Mouse (Mus musculus) erythroblast, embryonic 14.5 days (primary cell): Measurements from ENCODE around the gene Vmn2r84. TPM values are rescaled to one million over a fixed set of nuclear protein-coding genes. Genes with fewer than 3 reads are reported as not detected.

Experiments used
- H3K27me3 ChIP-seq: 2 replicates; pipeline ENCODE4 v1.6.1; 2012; ENCODE audit warnings: inconsistent platforms; ENCODE audit not compliant: control insufficient read depth
- H3K36me3 ChIP-seq: 2 replicates; pipeline ENCODE4 v1.6.1; 2012; ENCODE audit warnings: mild to moderate bottlenecking, inconsistent platforms; ENCODE audit not compliant: control insufficient read depth
- H3K4me1 ChIP-seq: 2 replicates; pipeline ENCODE4 v1.6.1; 2012; ENCODE audit warnings: inconsistent platforms; ENCODE audit not compliant: control insufficient read depth
- H3K4me3 ChIP-seq: replicated peaks from 2 replicates; pipeline ENCODE3; 2012; ENCODE audit warnings: moderate library complexity, mild to moderate bottlenecking, inconsistent platforms
- H3K9me3 ChIP-seq: 2 replicates; pipeline ENCODE4 v1.6.1; 2012; ENCODE audit warnings: low read length, inconsistent platforms, mixed read lengths; ENCODE audit not compliant: control insufficient read depth
- GATA1 ChIP-seq: IDR thresholded peaks from 2 replicates; pipeline ENCODE4 v1.6.1; 2012; ENCODE audit warnings: low read length, inconsistent platforms, mixed read lengths
- TAL1 ChIP-seq: IDR thresholded peaks from 3 replicates; pipeline ENCODE4 v1.6.1; 2012; ENCODE audit warnings: low read length, inconsistent platforms, mixed read lengths
- polyA plus RNA-seq: library from polyadenylated mRNA; stranded (reverse); fragments of >175 nt; gene quantifications from 2 replicates; pipeline ENCODE4 v1.2.3, GENCODE M21; 2012

Gene Vmn2r84
- polyA plus RNA-seq, 1 experiment: not detected

DNA sequence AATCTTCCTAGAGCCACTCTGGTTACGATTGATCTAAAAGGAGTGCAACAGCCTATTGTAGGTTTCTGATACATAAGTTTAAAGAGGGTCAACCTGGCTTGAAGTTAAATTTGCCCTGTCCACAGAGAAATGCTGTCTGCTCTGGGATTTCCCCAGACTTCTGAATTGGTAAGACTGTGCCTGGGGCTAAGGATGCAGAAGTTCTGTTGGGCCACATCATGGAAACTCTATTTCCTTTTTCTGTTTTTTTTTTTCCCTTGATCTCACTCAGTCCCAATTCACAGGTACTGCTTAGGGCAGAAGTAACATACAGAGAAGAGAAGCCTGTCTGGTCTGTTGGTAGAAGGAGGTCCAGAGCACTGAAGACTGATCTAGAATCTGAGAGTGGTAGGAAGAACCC lies 63.4 kb downstream of the Vmn2r84 start:
- H3K36me3 ChIP-seq: no peaks in the 10 kb centered on the region
- no peaks in the 10 kb centered on the region for H3K9me3 ChIP-seq
- H3K27me3 ChIP-seq: no peaks in the 10 kb centered on the region
- no peaks in the 10 kb centered on the region for H3K4me1 ChIP-seq
- H3K4me3 ChIP-seq: no peak overlapping the region
- no peak for TF ChIP-seq TAL1
- no peak for TF ChIP-seq GATA1

Other genes with a start within 250 kb of the Vmn2r84 start
- not detected in 2 replicates for gene Olfr825, start 227.6 kb downstream of the Vmn2r84 start, polyA plus RNA-seq
- gene Olfr826, start 210.1 kb downstream of the Vmn2r84 start, polyA plus RNA-seq: not detected in 2 replicates
- gene Olfr827, start 179.9 kb downstream of the Vmn2r84 start, polyA plus RNA-seq: under 0.01 TPM in 1 of 2 replicates, not detected in the other
- gene Neurod4, start 114.1 kb downstream of the Vmn2r84 start, polyA plus RNA-seq: not detected in 2 replicates
- 0.04 TPM in 1 of 2 replicates, not detected in the other for gene Tespa1, start 71.5 kb downstream of the Vmn2r84 start, polyA plus RNA-seq
- not detected in 2 replicates for gene Vmn2r85, start 35.4 kb upstream of the Vmn2r84 start, polyA plus RNA-seq
- under 0.01 and 0.01 TPM in 2 replicates for gene Vmn2r86, start 61.7 kb upstream of the Vmn2r84 start, polyA plus RNA-seq
- not detected in 2 replicates for gene Vmn2r87, start 103.1 kb upstream of the Vmn2r84 start, polyA plus RNA-seq